Mouse (Mus musculus) kidney, postnatal 10 days (tissue): ENCODE measurements around the gene Mrps35.
A peak's percentile ranks its signal among the peaks of the same experiment; 100 is the strongest.

ENCODE experiments used
- DNase-seq: peaks from one replicate; pipeline ENCODE4 v3.0.0; 2021; ENCODE audit warnings: mixed read lengths

Mrps35 gene

GRCm38 (mm10) chr6:147090191-147090590, 47.6 kb downstream of the Mrps35 start:
- DNase-seq: no peak

- peak; percentile 86 for DNase-seq
Observed at GRCm38 (mm10) chr6:147091136-147092120, 48.9 kb downstream of the Mrps35 start, which contains the start of gene Klhl42. Gene Klhl42, plus strand, starts transcription at chr6:147091379.

- peak; percentile 58 for DNase-seq
Observed at GRCm38 (mm10) chr6:147092136-147092535, 49.6 kb downstream of the Mrps35 start.

DNA sequence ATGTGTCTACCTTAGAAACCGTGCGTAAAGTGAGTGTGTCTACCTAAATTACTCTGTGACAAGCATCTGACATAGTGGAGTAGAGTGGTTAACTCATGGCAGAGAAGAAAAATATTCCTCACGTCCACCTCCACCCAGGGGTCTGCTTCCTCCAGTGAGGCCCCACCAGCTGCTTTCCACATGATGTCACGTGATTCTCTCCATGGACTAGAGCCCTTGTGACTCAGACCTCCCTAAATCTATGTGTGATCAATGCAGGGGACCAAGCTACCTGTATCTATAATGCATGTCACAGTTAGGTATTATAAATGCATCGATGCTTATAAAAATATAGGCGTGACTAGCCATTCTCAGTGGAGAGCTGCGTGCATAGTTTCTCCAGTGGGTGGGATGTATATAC, 52.2 kb downstream of the Mrps35 start:
- DNase-seq: no peak

DNA sequence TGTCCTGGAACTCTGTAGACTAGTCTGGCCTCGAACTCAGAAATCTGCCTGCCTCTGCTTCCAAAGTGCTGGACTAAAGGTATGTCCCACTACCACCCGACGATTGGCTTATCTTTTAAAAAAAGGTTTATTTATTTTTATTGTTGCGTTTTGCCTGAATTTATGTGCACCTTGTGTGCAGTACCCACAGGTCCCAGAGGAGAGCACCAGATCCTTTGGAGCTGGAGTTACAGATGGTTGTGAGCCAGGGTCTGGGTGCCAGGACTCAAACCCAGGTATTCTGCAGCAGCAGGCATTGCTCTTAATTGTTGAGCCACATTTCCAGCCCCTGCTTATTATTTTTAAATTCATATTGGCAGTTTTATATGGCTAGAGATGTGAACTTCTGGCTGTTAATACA, 53.5 kb downstream of the Mrps35 start:
- DNase-seq: no peak

DNA sequence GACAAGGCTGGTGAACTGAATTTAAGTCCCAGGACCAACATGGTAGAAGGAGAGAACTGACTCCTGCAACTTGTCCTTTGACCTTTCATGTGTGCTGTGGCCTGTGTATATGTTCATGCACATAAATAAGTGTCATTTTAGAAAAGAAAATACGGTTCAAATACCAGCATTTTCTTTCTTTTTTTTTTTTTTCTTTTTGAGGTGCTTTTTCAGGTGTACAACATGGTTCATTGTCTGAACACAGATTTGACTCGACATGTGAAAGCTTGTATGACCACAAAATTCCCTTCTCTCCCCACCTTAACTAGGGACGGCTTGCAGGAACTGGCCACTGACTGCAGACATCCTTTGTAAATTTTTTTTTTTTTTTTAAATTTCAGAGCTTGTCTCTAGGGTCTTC, 54.4 kb downstream of the Mrps35 start:
- no peak for DNase-seq

- DNase-seq: no peak
Observed at GRCm38 (mm10) chr6:147097346-147097929, 54.9 kb downstream of the Mrps35 start.

DNA sequence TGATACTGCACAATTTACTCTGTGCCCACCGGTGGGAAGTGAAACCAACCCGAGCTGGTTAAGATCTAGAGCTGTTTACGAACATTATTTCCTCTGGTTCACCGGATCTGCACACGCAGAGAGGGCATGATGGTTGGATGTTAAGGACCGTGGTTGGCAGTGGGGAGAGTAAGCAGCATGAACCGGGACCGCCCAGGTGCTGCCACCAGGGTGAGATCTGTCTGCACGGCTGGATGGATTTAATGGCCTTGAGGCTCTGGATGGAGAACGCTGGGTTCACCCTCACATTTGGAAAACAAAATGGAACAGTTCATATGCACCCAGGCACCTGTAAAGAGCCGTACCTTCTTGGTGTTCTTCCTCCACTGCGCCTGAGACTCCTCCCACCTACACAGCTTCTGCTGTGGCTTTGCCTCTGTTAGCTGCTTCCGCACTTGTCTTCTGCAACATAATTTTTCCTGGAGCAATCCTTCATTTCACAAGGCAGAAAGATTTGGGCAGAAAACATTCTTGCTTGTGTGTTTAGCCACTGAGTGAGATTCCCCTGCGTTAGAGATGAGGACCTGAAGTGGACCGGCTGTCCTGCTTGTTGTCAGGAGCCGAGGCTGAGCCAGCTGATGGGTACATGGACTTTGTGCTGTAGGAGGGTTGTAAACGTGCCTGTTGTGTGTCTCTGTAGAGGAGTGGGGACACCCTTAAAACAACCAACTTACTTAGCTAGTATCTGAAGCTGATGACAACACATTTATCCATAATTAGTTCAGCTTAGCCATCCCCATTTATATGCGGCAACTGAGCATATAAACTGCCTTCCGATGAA, 57.1 kb downstream of the Mrps35 start:
- peak; percentile 36 for DNase-seq

- no peak for DNase-seq
Observed at GRCm38 (mm10) chr6:147102293-147102692, 59.7 kb downstream of the Mrps35 start.

GRCm38 (mm10) chr6:147105529-147105928, 63.0 kb downstream of the Mrps35 start:
- DNase-seq: no peak

GRCm38 (mm10) chr6:147106716-147107115, 64.2 kb downstream of the Mrps35 start:
- no peak for DNase-seq

DNA sequence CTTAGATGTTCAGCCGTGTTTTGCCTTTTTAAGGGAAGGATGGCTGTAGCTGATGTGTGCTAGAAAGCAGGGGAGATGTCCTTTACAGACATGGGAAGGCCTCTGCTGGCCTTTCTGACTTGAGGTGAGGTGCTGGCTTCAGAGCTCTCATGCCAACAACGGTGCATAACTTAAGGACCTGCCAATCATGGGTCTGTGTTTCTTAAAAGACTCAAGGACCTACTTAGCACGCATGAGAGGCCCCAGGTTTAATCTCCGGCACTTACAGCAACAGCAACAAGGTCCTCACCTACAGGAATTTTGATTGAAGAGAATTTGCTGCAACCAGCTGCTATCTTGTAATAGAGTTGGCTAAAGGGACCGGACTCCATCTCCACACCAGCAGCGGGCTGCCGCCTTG, 66.7 kb downstream of the Mrps35 start:
- DNase-seq: no peak

DNA sequence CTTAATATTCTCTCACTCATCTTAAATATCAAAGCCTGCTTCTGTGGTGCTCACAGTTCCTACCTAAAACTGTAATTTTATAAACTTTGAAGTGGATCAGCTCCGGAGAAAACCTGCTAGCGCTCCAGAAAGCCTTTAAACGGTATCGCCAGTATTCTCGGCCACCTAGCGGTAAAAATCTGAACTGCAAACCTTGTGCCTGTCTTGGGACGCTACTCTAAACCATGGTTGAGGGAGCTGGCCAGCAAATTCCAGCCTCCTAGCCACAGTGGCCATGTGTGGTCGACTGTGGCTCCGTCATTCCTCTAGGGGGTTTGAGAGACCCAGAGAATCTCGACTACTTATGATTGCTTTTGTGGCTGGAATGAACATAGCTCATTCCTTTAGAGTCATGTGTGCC, 74.0 kb downstream of the Mrps35 start:
- DNase-seq: peak; percentile 94

- DNase-seq: no peak
Observed at GRCm38 (mm10) chr6:147117764-147118163, 75.2 kb downstream of the Mrps35 start.

- DNase-seq: no peak
Observed at GRCm38 (mm10) chr6:147118190-147118589, 75.6 kb downstream of the Mrps35 start.

- peak; percentile 24 for DNase-seq
Observed at GRCm38 (mm10) chr6:147121320-147121719, 78.8 kb downstream of the Mrps35 start.
